ENCODE assay signal across 24 mouse cellular contexts in genomic region chr14:104863881-104864280, GRCm38 (mm10).
DNase-seq lines count a peak whose midpoint lies in the region; ATAC-seq and TF ChIP-seq lines count a peak whose summit lies in the region.
"Had no signal": no experiment of that assay in that cellular context is flagged by ENCODE, and none has a peak within 500 bp of the region (broad histone marks: within the 10 kb centered on the region; RNA-seq: fewer than 3 reads in every experiment).

No protein-coding gene starts in this region.

- H3K36me3 ChIP-seq in hindbrain, embryonic 12.5 days: no peaks in the 10 kb centered on the region
- H3K36me3 ChIP-seq in hindbrain, embryonic 10.5 days: no peaks in the 10 kb centered on the region
- H3K36me3 ChIP-seq in midbrain, embryonic 14.5 days (ENCODE audit: control insufficient read depth, insufficient read depth, low read length): no peaks in the 10 kb centered on the region
- no peaks in the 10 kb centered on the region for H3K36me3 ChIP-seq in midbrain, embryonic 16.5 days (ENCODE audit: control insufficient read depth, insufficient read depth, low read length)
- no peaks in the 10 kb centered on the region for H3K36me3 ChIP-seq in hindbrain, postnatal 0 days (ENCODE audit: insufficient read depth, low read length)
- H3K36me3 ChIP-seq in neural tube, embryonic 15.5 days: no peaks in the 10 kb centered on the region
- H3K36me3 ChIP-seq: hindbrain, embryonic 15.5 days; intestine, embryonic 15.5 days; liver, embryonic 13.5 days; stomach, embryonic 15.5 days had no signal

- no peak overlapping the region for H3K4me3 ChIP-seq in hindbrain, embryonic 12.5 days
- H3K4me3 ChIP-seq in hindbrain, embryonic 10.5 days: no peak overlapping the region
- no peak overlapping the region for H3K4me3 ChIP-seq in midbrain, embryonic 14.5 days (replicated peaks; ENCODE audit: low read depth, low read length)
- no peak overlapping the region for H3K4me3 ChIP-seq in midbrain, embryonic 16.5 days (ENCODE audit: low read depth, low read length)
- no peak overlapping the region for H3K4me3 ChIP-seq in hindbrain, postnatal 0 days (ENCODE audit: low read length)
- no peak overlapping the region for H3K4me3 ChIP-seq in neural tube, embryonic 15.5 days (replicated peaks)
- H3K4me3 ChIP-seq: erythroblast, embryonic 14.5 days; hindbrain, embryonic 15.5 days; intestine, embryonic 15.5 days; layer of hippocampus, adult 2 months; liver, embryonic 13.5 days; stomach, embryonic 15.5 days had no signal

- no peaks in the 10 kb centered on the region for H3K9me3 ChIP-seq in hindbrain, embryonic 12.5 days (replicated peaks)
- H3K9me3 ChIP-seq in hindbrain, embryonic 10.5 days: no peaks in the 10 kb centered on the region
- no peaks in the 10 kb centered on the region for H3K9me3 ChIP-seq in midbrain, embryonic 14.5 days (ENCODE audit: control insufficient read depth, low read length)
- H3K9me3 ChIP-seq in midbrain, embryonic 16.5 days (replicated peaks; ENCODE audit: control insufficient read depth, low read length, poor library complexity, severe bottlenecking): no peaks in the 10 kb centered on the region
- no peaks in the 10 kb centered on the region for H3K9me3 ChIP-seq in hindbrain, postnatal 0 days (ENCODE audit: low read length)
- no peaks in the 10 kb centered on the region for H3K9me3 ChIP-seq in neural tube, embryonic 15.5 days (replicated peaks)
- H3K9me3 ChIP-seq: hindbrain, embryonic 15.5 days; intestine, embryonic 15.5 days; liver, embryonic 13.5 days; stomach, embryonic 15.5 days had no signal

- H3K27me3 ChIP-seq in hindbrain, embryonic 12.5 days: no peaks in the 10 kb centered on the region
- H3K27me3 ChIP-seq in hindbrain, embryonic 10.5 days (ENCODE audit: insufficient read depth, poor library complexity, severe bottlenecking): no peaks in the 10 kb centered on the region
- no peaks in the 10 kb centered on the region for H3K27me3 ChIP-seq in midbrain, embryonic 14.5 days (ENCODE audit: control insufficient read depth, insufficient read depth, low read length)
- H3K27me3 ChIP-seq in midbrain, embryonic 16.5 days (ENCODE audit: control insufficient read depth, insufficient read depth, low read depth, low read length): no peaks in the 10 kb centered on the region
- H3K27me3 ChIP-seq in hindbrain, postnatal 0 days (ENCODE audit: insufficient read depth, low read length): no peaks in the 10 kb centered on the region
- no peaks in the 10 kb centered on the region for H3K27me3 ChIP-seq in neural tube, embryonic 15.5 days (replicated peaks)
- H3K27me3 ChIP-seq: hindbrain, embryonic 15.5 days; intestine, embryonic 15.5 days; liver, embryonic 13.5 days; stomach, embryonic 15.5 days had no signal

- H3K4me2 ChIP-seq in hindbrain, embryonic 12.5 days (replicated peaks): no peak overlapping the region
- no peak overlapping the region for H3K4me2 ChIP-seq in midbrain, embryonic 14.5 days (ENCODE audit: low read length)
- no peak overlapping the region for H3K4me2 ChIP-seq in midbrain, embryonic 16.5 days (ENCODE audit: low read length)
- H3K4me2 ChIP-seq in hindbrain, postnatal 0 days (ENCODE audit: low read depth, low read length): no peak overlapping the region
- no peak overlapping the region for H3K4me2 ChIP-seq in neural tube, embryonic 15.5 days
- H3K4me2 ChIP-seq: hindbrain, embryonic 15.5 days; intestine, embryonic 15.5 days; liver, embryonic 13.5 days; stomach, embryonic 15.5 days had no signal

- no peak for TF ChIP-seq CTCF in hindbrain, postnatal 0 days (IDR thresholded peaks at IDR 0.05; ENCODE audit: low read depth)

- ATAC-seq in hindbrain, embryonic 12.5 days (ENCODE audit: low FRiP score): peak; percentile 56
- ATAC-seq in midbrain, embryonic 14.5 days (ENCODE audit: low FRiP score, low TSS enrichment): no peak
- no peak for ATAC-seq in midbrain, embryonic 16.5 days
- ATAC-seq in hindbrain, postnatal 0 days: no peak
- 0 out of 2 replicates have a peak, but pooled peaks have one; percentile 28 for ATAC-seq in neural tube, embryonic 15.5 days (ENCODE audit: low FRiP score)
- ATAC-seq: intestine, embryonic 15.5 days had no signal

- H3K9ac ChIP-seq in hindbrain, embryonic 12.5 days: no peak overlapping the region
- H3K9ac ChIP-seq in midbrain, embryonic 14.5 days (replicated peaks; ENCODE audit: low read length): no peak overlapping the region
- no peak overlapping the region for H3K9ac ChIP-seq in midbrain, embryonic 16.5 days (ENCODE audit: low read depth, low read length)
- no peak overlapping the region for H3K9ac ChIP-seq in hindbrain, postnatal 0 days (replicated peaks; ENCODE audit: low read length)
- no peak overlapping the region for H3K9ac ChIP-seq in neural tube, embryonic 15.5 days (replicated peaks)
- H3K9ac ChIP-seq: hindbrain, embryonic 15.5 days; intestine, embryonic 15.5 days; liver, embryonic 13.5 days; stomach, embryonic 15.5 days had no signal

- H3K4me1 ChIP-seq in hindbrain, embryonic 12.5 days: no peaks in the 10 kb centered on the region
- H3K4me1 ChIP-seq in hindbrain, embryonic 10.5 days (replicated peaks): no peaks in the 10 kb centered on the region
- H3K4me1 ChIP-seq in midbrain, embryonic 14.5 days (ENCODE audit: control insufficient read depth, insufficient read depth, low read length): no peaks in the 10 kb centered on the region
- H3K4me1 ChIP-seq in midbrain, embryonic 16.5 days (ENCODE audit: control insufficient read depth, insufficient read depth, low read length): no peaks in the 10 kb centered on the region
- no peaks in the 10 kb centered on the region for H3K4me1 ChIP-seq in hindbrain, postnatal 0 days (ENCODE audit: insufficient read depth, low read length)
- 0 out of 2 replicates have a peak, but pooled peaks cover 2% of the 10 kb centered on the region for H3K4me1 ChIP-seq in neural tube, embryonic 15.5 days
- H3K4me1 ChIP-seq: hindbrain, embryonic 15.5 days; intestine, embryonic 15.5 days; liver, embryonic 13.5 days; stomach, embryonic 15.5 days had no signal

- no peak for DNase-seq in hindbrain, embryonic 10.5 days (ENCODE audit: low spot score)
- DNase-seq in midbrain, embryonic 14.5 days: peak; percentile 51
- peak; percentile 28 for DNase-seq in hindbrain, postnatal 0 days (ENCODE audit: low spot score)
- DNase-seq: adrenal gland, postnatal 25 days; B cell, adult 2 months; cerebellum, adult 18-20 months; cerebellum, postnatal 10 days; gastrocnemius, postnatal 14 days; heart, postnatal 14 days; kidney, adult 2 months; kidney, postnatal 36 days; left cerebral cortex, postnatal 4 days; liver, embryonic 13.5 days; lung, adult 18-20 months; lung, postnatal 14 days; right cerebral cortex, postnatal 25 days had no signal

- WGBS in hindbrain, embryonic 12.5 days: 69% methylated on average over 9 of the region's 9 CpGs
- WGBS in hindbrain, embryonic 10.5 days: 87% methylated on average over 9 of the region's 9 CpGs
- 71% methylated on average over 9 of the region's 9 CpGs for WGBS in midbrain, embryonic 14.5 days
- 61% methylated on average over 9 of the region's 9 CpGs for WGBS in midbrain, embryonic 16.5 days
- 54% methylated on average over 9 of the region's 9 CpGs for WGBS in hindbrain, postnatal 0 days
- WGBS in neural tube, embryonic 15.5 days: 33% methylated on average over 9 of the region's 9 CpGs

- no peak overlapping the region for H3K27ac ChIP-seq in hindbrain, embryonic 12.5 days
- no peak overlapping the region for H3K27ac ChIP-seq in hindbrain, embryonic 10.5 days
- H3K27ac ChIP-seq in midbrain, embryonic 14.5 days (replicated peaks; ENCODE audit: low read depth, low read length): no peak overlapping the region
- no peak overlapping the region for H3K27ac ChIP-seq in midbrain, embryonic 16.5 days (ENCODE audit: low read length)
- no peak overlapping the region for H3K27ac ChIP-seq in hindbrain, postnatal 0 days
- no peak overlapping the region for H3K27ac ChIP-seq in neural tube, embryonic 15.5 days (replicated peaks)
- H3K27ac ChIP-seq: hindbrain, embryonic 15.5 days; intestine, embryonic 15.5 days; layer of hippocampus, adult 2 months; liver, embryonic 13.5 days; stomach, embryonic 15.5 days had no signal

Comparison
In these comparisons a context has a peak if more than half of its experiments do, and no peak if none do; other contexts are left out.
1. ATAC-seq: peak in hindbrain, embryonic 12.5 days (single experiment) and neural tube, embryonic 15.5 days (single experiment); none in midbrain, embryonic 14.5 days (single experiment), midbrain, embryonic 16.5 days (single experiment) and hindbrain, postnatal 0 days (single experiment).